Mouse (Mus musculus) spleen, adult 12 weeks (tissue): Measurements from ENCODE around the gene Rxfp3.
"Not testable (repeated sequence)": the region's sequence is repeated elsewhere in the genome, so short reads cannot be mapped to it uniquely, and the experiment has no call there.

Experiments
- DNase-seq: peaks from one replicate; pipeline ENCODE4 v3.0.0; 2022; ENCODE audit warnings: low spot score

The Rxfp3 gene

GRCm38 (mm10) chr15:11035947-11036474 is 1.8 kb downstream of the Rxfp3 start:
- no peak for DNase-seq

GRCm38 (mm10) chr15:11030188-11030587 is 7.6 kb downstream of the Rxfp3 start:
- no peak for DNase-seq

GRCm38 (mm10) chr15:11026801-11027561 is 10.8 kb downstream of the Rxfp3 start:
- no peak for DNase-seq

GRCm38 (mm10) chr15:11014931-11015330 is 22.9 kb downstream of the Rxfp3 start:
- no peak for DNase-seq

GRCm38 (mm10) chr15:11010976-11011548 is 26.7 kb downstream of the Rxfp3 start:
- DNase-seq, result no peak

- no peak for DNase-seq
Measured at GRCm38 (mm10) chr15:11008756-11009155, 29.0 kb downstream of the Rxfp3 start.

- no peak for DNase-seq
Measured at GRCm38 (mm10) chr15:11004646-11005045, 33.1 kb downstream of the Rxfp3 start.

GRCm38 (mm10) chr15:11003791-11004190 is 34.0 kb downstream of the Rxfp3 start:
- DNase-seq, result no peak

GRCm38 (mm10) chr15:11000421-11000820 is 37.4 kb downstream of the Rxfp3 start, which contains the start of gene Slc45a2:
TSS of gene Slc45a2 (plus strand) at chr15:11000721.
- DNase-seq, result no peak

- DNase-seq, result no peak
Measured at GRCm38 (mm10) chr15:10999832-11000231, 38.0 kb downstream of the Rxfp3 start.

GRCm38 (mm10) chr15:10991566-10991965 is 46.2 kb downstream of the Rxfp3 start:
- DNase-seq, result no peak

- no peak for DNase-seq
Measured at GRCm38 (mm10) chr15:10990411-10990810, 47.4 kb downstream of the Rxfp3 start.

GRCm38 (mm10) chr15:10986477-10986876 is 51.3 kb downstream of the Rxfp3 start:
- DNase-seq, result not testable (repeated sequence)

- DNase-seq, result no peak
Measured at GRCm38 (mm10) chr15:10985756-10986155, 52.0 kb downstream of the Rxfp3 start.
